Mouse (Mus musculus): ENCODE results near the gene Zc3h7b. TPM values are rescaled to one million over a fixed set of nuclear protein-coding genes. Genes with fewer than 3 reads are reported as not detected.
A peak's percentile ranks its signal among the peaks of the same experiment; 100 is the strongest.
"Not testable (repeated sequence)": the region's sequence is repeated elsewhere in the genome, so short reads cannot be mapped to it uniquely, and the experiment has no call there.

The Zc3h7b gene
- polyA plus RNA-seq (2012; rRNA removed) = 18.8 and 24.9 TPM in 2 replicates

DNA sequence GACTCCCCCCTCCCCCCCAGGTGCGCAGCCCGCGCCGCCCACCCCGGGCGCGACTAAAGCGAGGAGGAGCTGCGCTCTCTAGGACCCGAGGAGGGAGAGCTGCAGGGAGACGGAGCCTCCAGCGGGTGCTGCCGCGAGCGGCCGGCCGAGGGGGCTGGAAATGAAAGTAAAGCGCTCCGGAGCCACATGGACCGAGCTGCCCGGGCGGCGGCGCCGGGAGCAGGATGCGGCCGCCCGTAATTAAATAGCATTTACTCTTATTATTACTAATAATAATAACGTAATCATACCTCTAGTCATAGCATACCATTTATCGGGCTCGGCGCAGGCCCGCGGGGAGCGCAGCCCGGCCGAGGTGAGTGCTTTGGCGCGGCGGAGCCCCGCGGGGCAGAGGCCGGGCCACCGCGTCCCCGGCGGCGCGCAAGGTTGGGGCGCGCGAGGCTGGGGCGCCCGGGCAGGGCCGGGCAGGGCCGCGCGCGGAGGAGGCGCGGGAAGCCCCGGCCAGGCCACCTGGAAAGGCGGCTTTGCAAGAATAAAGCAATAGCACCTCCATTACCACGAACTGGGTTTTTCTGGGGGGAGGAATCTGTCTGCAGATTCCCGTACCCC, at the start of gene Zc3h7b, which contains the start of gene Rangap1:
Zc3h7b (plus strand) TSS at position 66 of the 609 bp plus-strand sequence.
Rangap1 (minus strand) TSS at position 539 of the 609 bp plus-strand sequence.
- under 1% methylated on average over 64 of the region's 65 CpGs for WGBS

DNA sequence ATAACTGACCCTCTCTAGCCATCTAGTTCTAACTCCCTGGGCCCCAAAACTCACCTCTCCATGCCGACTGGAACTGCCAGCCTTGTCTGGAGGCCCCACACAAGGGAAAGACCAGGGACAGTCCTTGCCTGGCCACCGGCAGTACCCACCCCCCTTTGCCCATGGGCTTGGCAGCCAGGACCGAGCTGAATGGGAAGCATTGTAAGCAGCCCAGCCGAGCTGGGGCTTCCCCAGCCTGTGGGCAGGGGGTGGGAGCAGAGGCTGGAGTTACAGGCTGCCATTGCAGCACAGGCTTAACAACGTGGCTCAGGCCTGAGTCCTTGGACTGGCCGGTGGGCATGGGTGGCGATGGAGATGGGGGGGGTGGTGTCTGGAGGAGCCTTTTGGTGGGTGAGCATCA, 47.7 kb upstream of the Zc3h7b start, which contains the start of gene Chadl:
Chadl (minus strand) TSS at position 113 of the 400 bp plus-strand sequence.
- no peak for DNase-seq (ENCODE audit: low read depth in 1 of 2, low spot score in 2 of 2)
- no peak within 1 kb of the TSS for H3K4me3 ChIP-seq (ENCODE audit: extremely low read depth, insufficient read depth, insufficient read length)
- 83% methylated on average over 7 of the region's 7 CpGs for WGBS
- no peak within 1 kb of the TSS for H3K27ac ChIP-seq (ENCODE audit: insufficient read depth, low read length)
- peaks cover 13% of the 10 kb centered on the region; the same call in 1 of the 2 replicates for H3K4me1 ChIP-seq (ENCODE audit: control insufficient read depth, insufficient read depth, insufficient read length)
- H3K27me3 ChIP-seq (ENCODE audit: control insufficient read depth, insufficient read depth, low read length) = peaks cover 14% of the 10 kb centered on the region
- TF ChIP-seq POLR2A (IDR thresholded peaks at IDR 0.05; ENCODE audit: low read depth, low read length) (no peak), CTCF (IDR thresholded peaks at IDR 0.05; ENCODE audit: extremely low read depth, insufficient read depth, insufficient read length, insufficient replicate concordance) (no peak)
- no peaks in the 10 kb centered on the region for H3K36me3 ChIP-seq (ENCODE audit: control insufficient read depth, insufficient read depth, low read length)

More for the DNA sequence above, at the start of gene Zc3h7b, which contains the start of gene Rangap1:
- Histone ChIP-seq H3K4me3 (ENCODE audit: extremely low read depth, insufficient read depth, insufficient read length) (peak within 1 kb of the TSS; percentile 79), H3K36me3 (ENCODE audit: control insufficient read depth, insufficient read depth, low read length) (no peaks in the 10 kb centered on the region), H3K4me1 (ENCODE audit: control insufficient read depth, insufficient read depth, insufficient read length) (no peaks in the 10 kb centered on the region), H3K27me3 (ENCODE audit: control insufficient read depth, insufficient read depth, low read length) (no peaks in the 10 kb centered on the region), H3K27ac (ENCODE audit: insufficient read depth, low read length) (peak within 1 kb of the TSS; percentile 35; the same call in 1 of the 2 replicates)
- TF ChIP-seq CTCF (IDR thresholded peaks at IDR 0.05; ENCODE audit: extremely low read depth, insufficient read depth, insufficient read length, insufficient replicate concordance) = 0 out of 2 replicates have a peak, but pooled peaks have one; percentile 3
- TF ChIP-seq POLR2A (IDR thresholded peaks at IDR 0.05; ENCODE audit: low read depth, low read length) = no peak
- peak in 1 of 2 experiments; percentile 53 for DNase-seq (ENCODE audit: low read depth in 1 of 2, low spot score in 2 of 2)

DNA sequence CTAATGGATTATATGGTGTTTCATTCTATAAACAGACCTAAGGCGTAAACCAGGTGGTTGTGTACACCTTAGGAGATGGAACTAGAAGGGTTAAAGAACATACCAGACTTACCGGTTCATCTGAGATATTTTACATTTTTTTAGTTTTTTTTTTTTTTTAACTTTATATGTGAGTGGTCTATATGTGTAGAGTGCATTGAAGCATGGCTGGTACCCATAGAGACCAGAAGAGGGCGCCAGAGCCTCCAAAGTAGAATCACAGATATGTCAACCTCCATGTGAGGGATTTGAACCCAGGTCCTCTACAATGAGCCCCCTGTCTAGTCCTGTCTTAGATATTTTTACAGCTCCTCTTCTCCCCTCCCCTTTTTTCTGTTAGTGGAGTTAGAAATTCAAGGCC, 47.0 kb upstream of the Zc3h7b start:
- Histone ChIP-seq H3K27ac (ENCODE audit: insufficient read depth, low read length) (no peak overlapping the region), H3K4me1 (ENCODE audit: control insufficient read depth, insufficient read depth, insufficient read length) (peaks cover 13% of the 10 kb centered on the region; the same call in 1 of the 2 replicates), H3K27me3 (ENCODE audit: control insufficient read depth, insufficient read depth, low read length) (peaks cover 14% of the 10 kb centered on the region), H3K4me3 (ENCODE audit: extremely low read depth, insufficient read depth, insufficient read length) (no peak overlapping the region), H3K36me3 (ENCODE audit: control insufficient read depth, insufficient read depth, low read length) (no peaks in the 10 kb centered on the region)
- no peak for TF ChIP-seq POLR2A (IDR thresholded peaks at IDR 0.05; ENCODE audit: low read depth, low read length)
- TF ChIP-seq CTCF (IDR thresholded peaks at IDR 0.05; ENCODE audit: extremely low read depth, insufficient read depth, insufficient read length, insufficient replicate concordance) = peak; percentile 20; the same call in 1 of the 2 replicates
- peak; percentile 18 to 25 for DNase-seq (ENCODE audit: low read depth in 1 of 2, low spot score in 2 of 2)
- WGBS = 50% methylated on average over 3 of the region's 3 CpGs

DNA sequence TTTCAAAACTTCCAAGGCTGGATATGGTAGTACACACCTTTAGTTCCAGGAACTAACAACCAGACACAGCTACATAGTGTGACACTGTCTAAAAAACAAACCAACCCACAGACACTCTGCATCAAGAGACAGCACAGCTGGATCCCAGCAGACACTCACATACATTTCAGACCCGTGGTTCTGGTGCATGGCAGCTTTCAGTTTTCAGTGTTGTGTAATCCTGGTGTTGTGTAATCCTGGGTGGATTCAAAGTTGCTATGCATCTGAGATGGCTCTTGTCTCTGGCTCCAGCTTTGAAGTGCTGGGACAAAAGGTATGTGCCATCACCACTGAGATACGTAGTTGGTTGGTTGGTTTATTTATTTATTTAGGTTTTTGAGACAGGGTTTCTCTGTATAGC, 46.3 kb upstream of the Zc3h7b start:
- Histone ChIP-seq H3K27ac (ENCODE audit: insufficient read depth, low read length) (no peak overlapping the region), H3K27me3 (ENCODE audit: control insufficient read depth, insufficient read depth, low read length) (peaks cover 13% of the 10 kb centered on the region), H3K4me1 (ENCODE audit: control insufficient read depth, insufficient read depth, insufficient read length) (peaks cover 13% of the 10 kb centered on the region; the same call in 1 of the 2 replicates), H3K36me3 (ENCODE audit: control insufficient read depth, insufficient read depth, low read length) (no peaks in the 10 kb centered on the region), H3K4me3 (ENCODE audit: extremely low read depth, insufficient read depth, insufficient read length) (no peak overlapping the region)
- TF ChIP-seq POLR2A (IDR thresholded peaks at IDR 0.05; ENCODE audit: low read depth, low read length) = no peak
- TF ChIP-seq CTCF (IDR thresholded peaks at IDR 0.05; ENCODE audit: extremely low read depth, insufficient read depth, insufficient read length, insufficient replicate concordance) = no peak
- DNase-seq (ENCODE audit: low read depth in 1 of 2, low spot score in 2 of 2) = no peak
- 61% methylated on average over 2 of the region's 2 CpGs for WGBS

DNA sequence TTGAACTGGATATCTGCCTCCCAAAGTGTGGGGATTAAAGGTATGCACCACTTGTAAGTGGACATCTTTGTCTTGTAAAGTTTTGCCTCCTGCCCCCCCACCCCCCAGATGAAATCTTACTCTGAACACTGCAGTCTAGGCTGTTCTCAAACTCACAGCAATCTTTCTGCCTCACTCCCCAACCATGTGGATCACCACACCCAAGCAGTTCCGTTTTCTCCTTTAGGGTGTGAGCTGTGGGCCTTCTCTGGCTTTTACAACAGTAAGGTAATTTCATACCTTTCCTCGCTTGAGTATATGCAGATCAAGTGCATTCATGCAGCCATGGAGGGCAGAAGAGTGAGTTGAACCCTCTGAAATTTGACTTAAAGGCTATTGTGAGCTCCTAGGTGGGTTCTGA, 44.7 kb upstream of the Zc3h7b start:
- DNase-seq (ENCODE audit: low read depth in 1 of 2, low spot score in 2 of 2) = no peak
- Histone ChIP-seq H3K36me3 (ENCODE audit: control insufficient read depth, insufficient read depth, low read length) (peaks cover 11% of the 10 kb centered on the region), H3K4me3 (ENCODE audit: extremely low read depth, insufficient read depth, insufficient read length) (no peak overlapping the region), H3K4me1 (ENCODE audit: control insufficient read depth, insufficient read depth, insufficient read length) (no peaks in the 10 kb centered on the region; the same call in 1 of the 2 replicates), H3K27me3 (ENCODE audit: control insufficient read depth, insufficient read depth, low read length) (no peaks in the 10 kb centered on the region), H3K27ac (ENCODE audit: insufficient read depth, low read length) (no peak overlapping the region)
- WGBS = 66% methylated on average over 2 of the region's 2 CpGs
- no peak for TF ChIP-seq CTCF (IDR thresholded peaks at IDR 0.05; ENCODE audit: extremely low read depth, insufficient read depth, insufficient read length, insufficient replicate concordance)
- no peak for TF ChIP-seq POLR2A (IDR thresholded peaks at IDR 0.05; ENCODE audit: low read depth, low read length)

DNA sequence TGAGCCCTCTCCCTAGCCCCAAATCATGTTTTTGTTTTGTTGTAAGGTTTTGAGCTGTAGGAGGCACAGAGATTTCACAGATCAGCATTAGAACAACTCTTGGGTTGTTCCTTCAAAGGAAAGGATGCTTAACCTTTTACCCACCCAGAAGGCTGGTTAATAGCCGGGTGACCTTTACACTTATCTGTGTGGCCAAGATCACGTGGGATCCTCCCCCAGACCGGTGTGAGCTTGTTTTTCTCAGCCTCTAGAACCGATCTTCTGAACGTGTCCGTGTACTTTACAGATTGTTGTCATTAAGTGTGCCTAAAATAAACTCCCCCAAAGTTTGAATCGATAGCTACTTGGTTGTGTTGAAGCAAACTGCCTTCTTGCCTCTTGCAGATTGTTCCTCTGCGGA, 44.3 kb upstream of the Zc3h7b start:
- no peak for TF ChIP-seq POLR2A (IDR thresholded peaks at IDR 0.05; ENCODE audit: low read depth, low read length)
- TF ChIP-seq CTCF (IDR thresholded peaks at IDR 0.05; ENCODE audit: extremely low read depth, insufficient read depth, insufficient read length, insufficient replicate concordance) = no peak
- no peak for DNase-seq (ENCODE audit: low read depth in 1 of 2, low spot score in 2 of 2)
- no peak overlapping the region for H3K27ac ChIP-seq (ENCODE audit: insufficient read depth, low read length)
- peaks cover 15% of the 10 kb centered on the region for H3K36me3 ChIP-seq (ENCODE audit: control insufficient read depth, insufficient read depth, low read length)
- 83% methylated on average over 8 of the region's 8 CpGs for WGBS
- H3K4me1 ChIP-seq (ENCODE audit: control insufficient read depth, insufficient read depth, insufficient read length) = no peaks in the 10 kb centered on the region; the same call in 1 of the 2 replicates
- H3K27me3 ChIP-seq (ENCODE audit: control insufficient read depth, insufficient read depth, low read length) = no peaks in the 10 kb centered on the region
- no peak overlapping the region for H3K4me3 ChIP-seq (ENCODE audit: extremely low read depth, insufficient read depth, insufficient read length)

DNA sequence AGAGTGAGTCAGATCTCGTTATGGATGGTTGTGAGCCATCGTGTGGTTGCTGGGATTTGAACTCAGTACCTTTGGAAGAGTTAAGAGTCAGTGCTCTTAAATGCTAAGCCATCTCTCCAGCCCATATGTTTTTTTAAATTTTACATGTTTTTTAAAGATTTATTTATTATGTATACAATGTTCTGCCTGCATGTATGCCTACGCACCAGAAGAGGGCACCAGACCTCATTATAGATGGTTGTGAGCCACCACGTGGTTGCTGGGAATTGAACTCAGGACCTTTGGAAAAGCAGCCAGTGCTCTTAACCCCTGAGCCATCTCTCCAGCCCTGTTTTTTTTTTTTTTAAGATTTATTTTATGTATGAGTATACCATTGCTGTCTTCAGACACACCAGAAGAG, 43.5 kb upstream of the Zc3h7b start:
- DNase-seq (ENCODE audit: low read depth in 1 of 2, low spot score in 2 of 2); H3K27me3 ChIP-seq (ENCODE audit: control insufficient read depth, insufficient read depth, low read length); H3K27ac ChIP-seq (ENCODE audit: insufficient read depth, low read length); H3K4me3 ChIP-seq (ENCODE audit: extremely low read depth, insufficient read depth, insufficient read length); H3K4me1 ChIP-seq (ENCODE audit: control insufficient read depth, insufficient read depth, insufficient read length): not testable (repeated sequence)
- peaks cover 23% of the 10 kb centered on the region for H3K36me3 ChIP-seq (ENCODE audit: control insufficient read depth, insufficient read depth, low read length)
- 79% methylated on average over 4 of the region's 4 CpGs for WGBS

All from spleen, adult 2 months (tissue).